Mouse (Mus musculus): ENCODE measurements around the gene Pi4kb.

GRCm38 (mm10) chr3:94972552-94972951, 2.0 kb upstream of the Pi4kb start:
- TF ChIP-seq POLR2A (IDR thresholded peaks at IDR 0.05; ENCODE audit: low read depth, low read length) (no peak), CTCF (IDR thresholded peaks at IDR 0.05; ENCODE audit: extremely low read depth, insufficient read depth, insufficient read length, insufficient replicate concordance) (no peak)

Data from spleen, adult 2 months (tissue).